Mouse (Mus musculus): ENCODE measurements around the gene Psmd9.
"Not testable (repeated sequence)": the region's sequence is repeated elsewhere in the genome, so short reads cannot be mapped to it uniquely, and the experiment has no call there.

Psmd9 gene

GRCm38 (mm10) chr5:123195500-123196000 lies 26.3 kb downstream of the Psmd9 start:
- no peak for DNase-seq

- DNase-seq, result no peak
Observed at GRCm38 (mm10) chr5:123196746-123197145, 27.5 kb downstream of the Psmd9 start.

DNA sequence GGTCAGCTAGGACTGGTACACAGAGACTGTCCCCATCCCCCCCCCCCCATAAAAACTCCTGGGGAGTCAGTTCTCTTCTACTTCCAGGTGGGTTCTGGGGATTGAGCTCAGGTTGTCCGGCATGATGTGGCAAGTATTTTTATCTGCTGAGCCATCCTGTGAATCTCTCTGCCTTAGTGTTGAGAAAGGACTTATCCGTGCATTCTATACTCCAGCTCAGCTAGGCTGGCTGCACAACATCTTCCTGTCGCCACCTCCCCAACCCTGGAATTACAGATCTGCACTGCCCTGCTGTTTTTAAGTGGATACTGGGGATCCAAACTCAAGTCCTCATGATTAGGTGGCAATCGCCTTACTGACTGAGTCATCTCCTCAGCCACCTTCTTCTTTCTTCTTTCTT lies 29.3 kb downstream of the Psmd9 start:
- DNase-seq, result no peak

DNA sequence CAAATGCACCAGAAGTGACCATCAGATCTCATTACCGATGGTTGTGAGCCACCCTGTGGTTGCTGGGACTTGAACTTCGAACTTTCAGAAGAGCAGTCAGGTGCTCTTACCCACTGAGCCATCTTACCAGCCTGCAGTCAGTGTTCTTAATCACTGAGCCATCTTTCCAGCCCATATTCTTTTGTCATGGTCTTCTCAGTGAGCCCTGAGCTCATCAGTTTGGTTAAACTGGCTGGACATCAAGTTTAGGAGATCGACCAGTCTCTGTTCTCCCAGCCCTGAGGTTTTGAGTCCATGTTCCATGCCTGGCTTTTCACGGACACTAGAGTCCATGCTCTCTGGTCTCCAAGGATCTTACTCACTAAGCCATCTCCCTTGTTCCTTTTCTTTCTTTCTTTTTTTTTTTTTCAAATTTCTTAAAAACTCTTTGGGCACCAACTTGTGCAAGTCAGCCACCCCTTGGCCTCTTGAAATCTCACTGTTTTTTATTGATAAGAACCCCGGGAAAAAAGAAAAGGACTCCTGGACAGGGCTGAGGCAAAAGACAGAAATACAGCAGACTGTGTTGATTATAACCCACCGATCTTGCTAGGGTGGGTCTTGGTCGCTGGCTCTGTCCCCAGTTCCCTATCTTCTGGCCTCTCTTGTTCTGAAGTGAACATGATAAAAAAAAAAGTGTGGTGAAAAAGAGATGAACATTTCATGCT lies 31.8 kb downstream of the Psmd9 start:
- not testable (repeated sequence) for DNase-seq

- no peak for DNase-seq
Observed at GRCm38 (mm10) chr5:123201523-123201892, 32.3 kb downstream of the Psmd9 start.

- DNase-seq, result no peak
Observed at GRCm38 (mm10) chr5:123201987-123202386, 32.8 kb downstream of the Psmd9 start.

DNA sequence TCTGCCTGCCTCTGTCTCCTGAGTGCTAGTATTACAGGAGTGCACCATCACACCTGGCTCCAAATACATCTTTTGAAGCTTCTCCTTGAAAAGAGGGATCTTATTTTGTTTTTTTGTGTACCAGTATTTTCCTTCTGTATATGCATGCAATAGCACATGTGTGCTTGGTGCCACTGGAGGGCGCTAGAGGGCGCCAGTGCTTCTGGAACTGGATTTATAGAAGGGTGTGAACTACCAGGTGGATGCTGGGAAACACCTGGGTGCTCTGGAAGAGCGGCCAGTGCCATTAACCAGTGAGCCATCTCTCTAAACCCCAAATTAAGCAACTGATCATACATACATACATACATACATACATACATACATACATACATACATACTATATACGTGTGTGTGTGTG lies 33.6 kb downstream of the Psmd9 start:
- DNase-seq, result not testable (repeated sequence)

- not testable (repeated sequence) for DNase-seq
Observed at GRCm38 (mm10) chr5:123203591-123203990, 34.4 kb downstream of the Psmd9 start.

DNA sequence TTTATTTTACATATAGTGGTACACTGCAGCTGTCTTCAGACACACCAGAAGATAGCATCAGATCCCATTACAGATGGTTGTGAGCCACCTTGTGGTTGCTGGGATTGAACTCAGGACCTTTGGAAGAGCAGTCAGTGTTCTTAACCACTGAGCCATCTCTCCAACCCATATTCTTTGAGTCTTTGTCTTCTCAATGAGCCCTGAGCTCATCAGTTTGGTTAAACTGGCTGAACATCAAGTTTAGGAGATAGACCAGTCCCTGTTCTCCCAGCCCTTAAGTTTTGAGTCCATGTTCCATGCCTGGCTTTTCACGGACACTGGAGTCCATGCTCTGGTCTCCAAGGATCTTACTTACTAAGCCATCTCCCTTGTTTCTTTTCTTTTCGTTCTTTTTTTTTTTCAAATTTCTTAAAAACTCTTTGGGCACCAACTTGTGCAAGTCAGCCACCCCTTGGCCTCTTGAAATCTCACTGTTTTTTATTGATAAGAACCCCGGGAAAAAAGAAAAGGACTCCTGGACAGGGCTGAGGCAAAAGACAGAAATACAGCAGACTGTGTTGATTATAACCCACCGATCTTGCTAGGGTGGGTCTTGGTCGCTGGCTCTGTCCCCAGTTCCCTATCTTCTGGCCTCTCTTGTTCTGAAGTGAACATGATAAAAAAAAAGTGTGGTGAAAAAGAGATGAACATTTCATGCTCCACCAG lies 53.3 kb downstream of the Psmd9 start:
- not testable (repeated sequence) for DNase-seq

GRCm38 (mm10) chr5:123223051-123223410 lies 53.8 kb downstream of the Psmd9 start:
- DNase-seq, result no peak

DNA sequence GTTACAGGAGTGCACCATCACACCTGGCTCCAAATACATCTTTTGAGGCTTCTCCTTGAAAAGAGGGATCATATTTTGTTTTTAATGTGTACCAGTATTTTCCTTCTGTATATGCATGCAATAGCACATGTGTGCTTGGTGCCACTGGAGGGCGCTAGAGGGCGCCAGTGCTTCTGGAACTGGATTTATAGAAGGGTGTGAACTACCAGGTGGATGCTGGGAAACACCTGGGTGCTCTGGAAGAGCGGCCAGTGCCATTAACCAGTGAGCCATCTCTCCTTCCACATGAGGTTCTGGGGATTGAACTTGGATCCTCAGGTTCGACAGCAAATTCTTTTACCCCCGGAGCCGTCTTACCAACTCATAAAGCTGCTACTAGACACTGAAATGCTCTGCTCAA lies 54.6 kb downstream of the Psmd9 start:
- DNase-seq, result not testable (repeated sequence)

DNA sequence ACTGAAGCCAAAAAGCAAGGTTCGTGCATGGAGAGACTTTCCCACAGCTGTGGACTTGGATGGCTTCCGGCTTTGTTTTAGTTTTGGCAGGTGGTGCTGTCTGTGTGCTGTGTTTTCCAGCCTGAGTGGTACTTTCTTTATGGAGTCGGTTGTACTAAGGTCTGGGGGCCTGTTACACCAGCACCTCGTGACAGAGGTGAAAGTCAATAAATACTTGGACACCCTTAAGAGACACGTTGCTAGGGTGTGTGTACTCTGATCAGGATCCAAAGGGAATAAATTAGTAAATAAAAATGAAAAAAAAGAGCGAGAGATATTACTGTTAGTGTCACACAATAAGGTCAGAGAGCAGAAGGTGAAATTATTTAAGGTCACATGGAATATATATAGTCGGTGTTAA lies 57.6 kb downstream of the Psmd9 start:
- DNase-seq, result no peak

DNA sequence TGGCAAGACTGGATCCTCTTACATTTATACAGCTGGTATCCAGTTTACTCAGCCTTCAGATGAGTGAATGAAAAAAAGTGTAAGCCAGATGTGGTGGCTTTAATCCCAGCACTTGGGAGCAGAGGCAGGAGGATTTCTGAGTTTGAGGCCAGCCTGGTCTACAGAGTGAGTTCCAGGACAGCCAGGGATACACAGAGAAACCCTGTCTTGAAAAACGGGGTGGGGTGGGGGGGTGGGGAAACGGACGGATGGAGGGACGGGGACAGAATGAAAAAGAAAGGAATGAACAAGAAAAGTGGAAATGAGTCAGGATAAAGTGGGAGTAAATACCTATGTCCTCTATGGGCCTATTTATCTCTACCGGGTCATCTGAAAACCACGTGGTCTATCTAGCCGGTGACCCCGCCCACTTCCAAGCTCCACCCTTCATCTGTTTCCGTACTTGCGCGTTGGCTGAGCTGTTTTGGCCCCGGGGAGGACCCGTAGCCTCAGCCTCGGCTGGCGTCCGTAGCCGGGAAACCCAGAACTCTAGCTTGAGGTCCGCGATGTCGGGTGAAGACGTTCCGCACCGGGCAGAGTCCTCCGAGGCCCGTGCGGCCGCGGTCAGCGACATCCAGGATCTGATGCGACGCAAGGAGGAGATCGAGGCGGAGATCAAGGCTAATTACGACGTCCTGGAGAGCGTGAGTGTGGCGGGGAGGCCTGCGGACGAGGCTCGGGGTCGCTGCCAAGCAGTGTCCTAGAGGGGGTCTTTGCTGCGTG lies 58.7 kb downstream of the Psmd9 start:
- peak; percentile 98 to 99 for DNase-seq

GRCm38 (mm10) chr5:123228524-123228922 lies 59.3 kb downstream of the Psmd9 start:
- no peak for DNase-seq

DNA sequence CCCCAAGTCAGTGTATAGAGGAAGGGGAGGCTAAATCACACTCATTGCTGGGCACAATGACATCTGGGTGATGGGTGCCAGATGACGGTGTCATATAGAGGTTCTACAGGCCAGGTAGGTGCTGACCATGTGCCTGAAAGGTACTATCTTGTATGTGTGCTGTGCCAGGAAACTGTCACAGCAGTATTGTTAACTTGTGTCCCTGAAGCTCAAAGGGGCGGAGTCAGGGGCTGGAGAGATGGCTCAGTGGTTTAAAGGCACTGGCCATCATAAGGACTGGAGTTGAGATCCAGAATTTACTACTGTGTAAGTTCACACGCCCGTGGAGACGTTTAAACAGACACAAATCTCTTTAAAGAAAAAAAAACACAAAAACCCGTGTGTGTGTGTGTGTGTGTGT lies 60.1 kb downstream of the Psmd9 start:
- DNase-seq, result no peak

DNA sequence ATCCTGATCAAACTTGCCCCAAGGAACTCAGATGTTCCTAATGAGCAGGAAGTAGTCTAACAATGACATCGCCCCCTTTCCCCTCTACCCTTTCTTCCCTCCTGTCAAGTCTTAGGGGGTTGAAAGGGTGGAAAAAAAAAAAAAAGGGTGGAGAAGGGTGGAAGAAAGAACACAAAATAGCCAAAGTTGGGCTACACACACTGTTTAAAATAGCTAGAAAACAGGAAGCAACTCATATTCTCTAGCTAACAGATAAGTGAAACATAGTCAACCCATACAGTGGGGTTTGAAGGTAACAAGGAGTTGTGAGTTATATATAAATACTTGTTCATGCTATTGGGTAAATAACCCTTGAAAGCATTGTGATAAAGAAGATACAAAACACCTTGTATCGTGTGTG lies 63.0 kb downstream of the Psmd9 start:
- no peak for DNase-seq

- peak; percentile 75 to 82 for DNase-seq
Observed at GRCm38 (mm10) chr5:123235731-123236130, 66.5 kb downstream of the Psmd9 start.

DNA sequence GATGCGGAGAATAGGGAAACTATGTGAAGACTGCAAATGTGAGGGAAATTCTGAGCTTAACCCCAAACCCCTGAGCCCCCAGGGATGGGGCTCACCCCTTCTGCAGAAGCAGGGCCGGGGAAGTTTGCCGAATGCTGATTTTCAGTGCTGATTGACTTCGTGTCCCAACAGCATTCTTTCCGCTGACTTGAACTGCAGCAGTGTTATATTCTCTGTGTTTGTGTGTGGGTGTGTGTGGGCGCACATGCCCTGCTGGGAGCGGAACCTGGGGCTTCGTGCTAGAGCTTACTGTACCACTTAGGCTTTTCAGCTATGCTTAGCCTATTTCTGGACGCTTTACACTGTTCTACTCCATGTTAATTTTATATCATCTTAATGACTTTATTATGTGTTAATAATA lies 67.2 kb downstream of the Psmd9 start:
- DNase-seq, result no peak

DNA sequence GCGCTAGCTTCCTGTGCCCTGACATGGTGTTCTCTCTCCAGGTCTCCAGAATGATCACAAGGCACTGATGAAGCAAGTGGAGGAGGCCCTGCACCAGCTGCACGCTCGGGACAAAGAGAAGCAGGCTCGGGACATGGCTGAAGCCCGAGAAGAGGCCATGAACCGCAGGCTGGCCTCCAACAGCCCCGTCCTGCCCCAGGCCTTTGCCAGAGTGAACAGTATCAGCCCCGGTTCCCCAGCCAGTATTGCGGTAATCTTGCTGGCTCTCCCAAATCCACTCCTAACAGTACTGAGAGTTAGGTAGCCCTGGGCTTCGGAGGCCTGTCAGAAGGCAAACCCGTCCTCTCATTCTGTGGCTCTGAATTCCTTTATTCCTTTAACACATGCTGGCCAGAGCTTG lies 70.3 kb downstream of the Psmd9 start:
- DNase-seq, result no peak

DNA sequence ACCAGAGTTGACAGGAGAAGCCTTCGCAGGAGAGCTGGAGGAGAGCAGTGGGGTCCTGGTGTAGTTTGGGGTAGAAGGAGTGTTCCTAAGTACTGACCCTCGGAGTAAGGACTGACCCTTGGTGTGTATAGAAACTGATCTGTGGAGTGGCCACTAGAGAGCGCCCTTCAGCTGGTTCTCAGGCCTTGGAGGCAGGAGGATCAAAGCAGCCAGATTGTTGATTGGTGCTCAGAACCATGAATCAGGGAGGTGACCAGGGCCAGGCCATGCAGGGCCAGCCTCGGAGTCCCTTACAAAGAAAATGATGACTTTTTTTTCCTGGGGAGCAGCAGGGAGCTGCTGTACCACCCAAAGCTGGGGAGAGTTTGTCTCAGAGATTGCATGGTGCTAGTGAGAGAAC lies 76.3 kb downstream of the Psmd9 start:
- DNase-seq, result peak; percentile 74 to 81

DNA sequence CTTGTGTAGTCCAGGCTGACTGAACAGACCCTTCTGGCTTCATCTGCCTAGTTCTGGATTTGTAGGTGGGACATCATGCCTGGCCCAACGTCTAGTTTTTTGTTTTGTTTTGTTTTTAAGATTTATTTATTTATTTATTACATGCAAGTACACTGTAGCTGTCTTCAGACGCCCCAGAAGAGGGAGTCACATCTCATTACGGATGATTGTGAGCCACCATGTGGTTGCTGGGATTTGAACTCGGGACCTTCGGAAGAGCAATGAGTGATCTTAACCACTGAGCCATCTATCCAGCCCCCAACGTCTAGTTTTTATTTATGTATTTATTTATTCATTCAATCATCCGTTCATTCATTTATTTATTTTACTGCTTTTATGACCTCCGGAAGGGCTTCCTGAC lies 82.2 kb downstream of the Psmd9 start:
- DNase-seq, result no peak

- DNase-seq, result peak; percentile 94 to 96
Observed at GRCm38 (mm10) chr5:123251834-123252233, 82.6 kb downstream of the Psmd9 start, which contains the start of gene Wdr66. Gene Wdr66, plus strand, starts transcription at chr5:123252102.
